Mouse (Mus musculus) kidney, embryonic 16.5 days (tissue): ENCODE results near the gene Prickle2. TPM values are rescaled to one million over a fixed set of nuclear protein-coding genes. Genes with fewer than 3 reads are reported as not detected.

Source experiments
- ATAC-seq: fragments of 200-750 bp; cut with Nextera tagmentation; 2 replicates; pipeline ENCODE4 v1.8.0; 2017; ENCODE audit warnings: moderate TSS enrichment; ENCODE audit not compliant: low FRiP score, low TSS enrichment
- H3K27ac ChIP-seq: fragments of 300-500 bp; sonication (generic); 2 replicates; pipeline ENCODE4 v1.5.1; 2014; ENCODE audit warnings: low read length
- H3K27me3 ChIP-seq: fragments of 300-500 bp; sonication (generic); 2 replicates; pipeline ENCODE4 v1.6.1; 2014; ENCODE audit warnings: low read length, control low read depth, mixed read lengths; ENCODE audit not compliant: insufficient read depth
- H3K36me3 ChIP-seq: fragments of 300-500 bp; sonication (generic); 2 replicates; pipeline ENCODE4 v1.6.1; 2014; ENCODE audit warnings: low read length, control low read depth, mixed read lengths; ENCODE audit not compliant: insufficient read depth
- H3K4me1 ChIP-seq: fragments of 300-500 bp; sonication (generic); 2 replicates; pipeline ENCODE4 v1.6.1; 2014; ENCODE audit warnings: low read length, control low read depth, mixed read lengths; ENCODE audit not compliant: insufficient read depth
- H3K4me2 ChIP-seq: fragments of 300-500 bp; sonication (generic); replicated peaks from 2 replicates; pipeline ENCODE4 v1.6.1; 2014; ENCODE audit warnings: low read depth, low read length
- H3K4me3 ChIP-seq: fragments of 300-500 bp; sonication (generic); 2 replicates; pipeline ENCODE4 v1.5.1; 2014; ENCODE audit warnings: mild to moderate bottlenecking, low read length
- H3K9ac ChIP-seq: fragments of 300-500 bp; sonication (generic); replicated peaks from 2 replicates; pipeline ENCODE4 v1.6.1; 2014; ENCODE audit warnings: low read length
- H3K9me3 ChIP-seq: fragments of 300-500 bp; sonication (generic); 2 replicates; pipeline ENCODE4 v1.6.1; 2016; ENCODE audit warnings: low read length, control low read depth
- WGBS: fragments of 180-500 bp; shearing (Covaris S2); extraction: QIAGEN DNeasy Blood & Tissue Kit; methylation state at CpG from one replicate; pipeline ENCODE4 v1.1.7; 2014; 5-methylcytosine and 5-hydroxymethylcytosine counted together
- polyA plus RNA-seq: library from polyadenylated mRNA; unstranded; fragments of >200 nt; fragmentation: Nextera tagmentation; extraction: Ambion mirVana; gene quantifications from 2 replicates; pipeline ENCODE4 v1.2.1, GENCODE M21; 2015

Prickle2 gene
- polyA plus RNA-seq, 1 experiment from 2014 or later: 6.5 TPM

DNA sequence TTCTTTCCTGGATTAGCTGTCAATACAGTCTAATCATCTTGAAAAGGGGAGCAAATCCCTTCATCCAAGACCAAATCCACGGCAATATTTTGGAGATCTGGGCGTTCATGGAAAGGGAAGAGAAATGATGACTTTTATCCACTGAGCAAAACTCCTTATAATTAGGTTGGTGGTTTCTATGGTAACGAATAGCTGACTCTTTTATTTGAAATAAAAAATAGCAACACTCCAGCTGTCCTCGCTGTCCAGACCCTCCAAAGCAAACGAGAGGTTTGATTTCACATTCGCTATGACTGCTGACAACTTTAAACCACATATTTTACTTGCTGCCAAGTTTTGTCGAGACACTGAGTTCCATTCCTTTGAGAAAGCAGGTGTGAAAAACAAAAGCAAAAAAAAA, 64.0 kb downstream of the Prickle2 start:
- no peak overlapping the region for H3K4me3 ChIP-seq
- no peaks in the 10 kb centered on the region for H3K4me1 ChIP-seq
- no peaks in the 10 kb centered on the region for H3K9me3 ChIP-seq
- ATAC-seq: no peak
- H3K4me2 ChIP-seq: no peak overlapping the region
- no peak overlapping the region for H3K27ac ChIP-seq
- no peak overlapping the region for H3K9ac ChIP-seq
- WGBS: 66% methylated on average over 7 of the region's 7 CpGs
- no peaks in the 10 kb centered on the region for H3K36me3 ChIP-seq
- H3K27me3 ChIP-seq: no peaks in the 10 kb centered on the region

GRCm38 (mm10) chr6:92640896-92641295, 65.1 kb downstream of the Prickle2 start:
- H3K27me3 ChIP-seq: no peaks in the 10 kb centered on the region
- H3K36me3 ChIP-seq: no peaks in the 10 kb centered on the region
- no peak for ATAC-seq
- H3K9ac ChIP-seq: no peak overlapping the region
- H3K27ac ChIP-seq: no peak overlapping the region
- no peak overlapping the region for H3K4me2 ChIP-seq
- H3K4me3 ChIP-seq: no peak overlapping the region
- WGBS: 92% methylated on average over 2 of the region's 2 CpGs
- no peaks in the 10 kb centered on the region for H3K9me3 ChIP-seq
- H3K4me1 ChIP-seq: no peaks in the 10 kb centered on the region

DNA sequence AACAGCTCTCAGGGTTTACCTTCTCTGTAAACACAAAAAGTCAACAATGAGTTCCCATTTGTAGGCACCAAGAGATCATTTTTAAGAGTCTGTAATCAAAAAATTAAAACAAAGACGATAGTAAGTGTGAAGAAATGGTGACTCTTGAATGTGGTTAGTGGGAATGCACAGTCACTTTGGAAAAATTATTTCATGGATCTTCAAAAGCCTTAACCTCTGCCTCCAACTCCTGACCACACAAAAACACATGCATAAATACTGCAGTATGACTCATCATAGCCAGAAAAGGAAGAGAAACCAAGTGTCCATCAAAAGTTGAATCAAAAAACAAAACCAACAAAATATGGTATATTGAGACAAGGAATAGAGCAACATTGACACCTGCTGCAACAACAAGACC, 69.5 kb downstream of the Prickle2 start:
- Histone ChIP-seq H3K4me1 (0 out of 2 replicates have a peak, but pooled peaks cover 2% of the 10 kb centered on the region), H3K4me2 (no peak overlapping the region), H3K4me3 (no peak overlapping the region), H3K27me3 (no peaks in the 10 kb centered on the region), H3K27ac (no peak overlapping the region), H3K9me3 (no peaks in the 10 kb centered on the region), H3K36me3 (no peaks in the 10 kb centered on the region), H3K9ac (no peak overlapping the region)
- ATAC-seq: no peak
- WGBS: 82% methylated on average over 1 of the region's 1 CpGs

DNA sequence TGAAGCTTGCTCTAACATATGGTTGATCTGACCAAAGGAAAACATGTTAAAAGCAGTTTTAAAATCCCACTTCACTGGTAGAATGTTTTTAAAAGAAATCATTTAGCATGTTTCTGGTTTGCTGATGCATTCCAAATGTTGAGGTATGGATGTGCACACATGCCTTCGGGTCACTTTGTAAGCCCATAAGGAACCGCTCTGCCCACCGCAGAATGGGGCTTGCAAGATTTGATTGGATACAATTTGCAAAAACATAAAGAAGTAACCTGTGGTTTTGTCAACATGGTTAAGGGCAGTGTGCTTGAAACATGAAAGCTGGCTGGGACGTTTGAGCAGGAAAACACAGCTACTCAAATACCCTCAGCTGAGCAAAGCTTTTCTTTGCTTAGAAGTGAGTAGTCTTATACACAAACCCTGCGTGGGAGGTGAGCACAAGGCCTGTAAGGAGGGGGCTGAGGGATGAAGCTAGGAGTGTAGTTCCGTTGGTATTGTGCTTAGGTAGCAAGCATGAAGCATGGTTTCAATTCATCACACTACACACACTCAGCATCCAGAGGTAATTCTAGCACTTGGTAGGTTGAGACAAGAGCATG, 71.0 kb downstream of the Prickle2 start:
- H3K36me3 ChIP-seq: no peaks in the 10 kb centered on the region

GRCm38 (mm10) chr6:92630991-92631390, 75.0 kb downstream of the Prickle2 start:
- ATAC-seq: no peak
- H3K36me3 ChIP-seq: no peaks in the 10 kb centered on the region
- H3K9me3 ChIP-seq: no peaks in the 10 kb centered on the region
- no peaks in the 10 kb centered on the region for H3K27me3 ChIP-seq
- no peak overlapping the region for H3K9ac ChIP-seq
- 93% methylated on average over 2 of the region's 2 CpGs for WGBS
- H3K4me3 ChIP-seq: no peak overlapping the region
- no peak overlapping the region for H3K4me2 ChIP-seq
- H3K27ac ChIP-seq: no peak overlapping the region
- H3K4me1 ChIP-seq: 0 out of 2 replicates have a peak, but pooled peaks cover 5% of the 10 kb centered on the region

More for the DNA sequence above, 71.0 kb downstream of the Prickle2 start:
- H3K4me3 ChIP-seq: no peak overlapping the region
- H3K9ac ChIP-seq: no peak overlapping the region
- H3K9me3 ChIP-seq: no peaks in the 10 kb centered on the region
- H3K27me3 ChIP-seq: no peaks in the 10 kb centered on the region
- no peak for ATAC-seq
- 62% methylated on average over 6 of the region's 6 CpGs for WGBS
- H3K4me2 ChIP-seq: no peak overlapping the region
- H3K4me1 ChIP-seq: 0 out of 2 replicates have a peak, but pooled peaks cover 2% of the 10 kb centered on the region
- no peak overlapping the region for H3K27ac ChIP-seq

- Histone ChIP-seq H3K36me3 (no peaks in the 10 kb centered on the region), H3K4me1 (0 out of 2 replicates have a peak, but pooled peaks cover 2% of the 10 kb centered on the region), H3K4me3 (no peak overlapping the region), H3K27ac (no peak overlapping the region), H3K9me3 (no peaks in the 10 kb centered on the region), H3K4me2 (no peak overlapping the region), H3K27me3 (no peaks in the 10 kb centered on the region), H3K9ac (no peak overlapping the region)
- no peak for ATAC-seq
- 81% methylated on average over 3 of the region's 3 CpGs for WGBS
Measured at GRCm38 (mm10) chr6:92627711-92628110, 78.2 kb downstream of the Prickle2 start.

GRCm38 (mm10) chr6:92627048-92627617, 78.8 kb downstream of the Prickle2 start:
- Histone ChIP-seq H3K27me3 (no peaks in the 10 kb centered on the region), H3K9me3 (no peaks in the 10 kb centered on the region), H3K4me2 (no peak overlapping the region), H3K4me1 (0 out of 2 replicates have a peak, but pooled peaks cover 2% of the 10 kb centered on the region), H3K4me3 (no peak overlapping the region), H3K9ac (no peak overlapping the region), H3K27ac (no peak overlapping the region), H3K36me3 (no peaks in the 10 kb centered on the region)
- 68% methylated on average over 8 of the region's 8 CpGs for WGBS
- ATAC-seq: no peak

- Histone ChIP-seq H3K27me3 (no peaks in the 10 kb centered on the region), H3K4me2 (no peak overlapping the region), H3K9ac (no peak overlapping the region), H3K4me1 (0 out of 2 replicates have a peak, but pooled peaks cover 2% of the 10 kb centered on the region), H3K9me3 (no peaks in the 10 kb centered on the region), H3K36me3 (no peaks in the 10 kb centered on the region), H3K4me3 (no peak overlapping the region), H3K27ac (no peak overlapping the region)
- whole genome bisulfite sequencing: 72% methylated on average over 1 of the region's 1 CpGs
- ATAC-seq: no peak
Measured at GRCm38 (mm10) chr6:92625923-92626322, 80.0 kb downstream of the Prickle2 start.

GRCm38 (mm10) chr6:92624306-92624705, 81.6 kb downstream of the Prickle2 start:
- Histone ChIP-seq H3K4me2 (no peak overlapping the region), H3K27me3 (no peaks in the 10 kb centered on the region), H3K36me3 (no peaks in the 10 kb centered on the region), H3K9ac (no peak overlapping the region), H3K9me3 (no peaks in the 10 kb centered on the region), H3K4me3 (no peak overlapping the region), H3K4me1 (0 out of 2 replicates have a peak, but pooled peaks cover 2% of the 10 kb centered on the region), H3K27ac (no peak overlapping the region)
- WGBS: 67% methylated on average over 6 of the region's 6 CpGs
- ATAC-seq: no peak

- ATAC-seq: no peak
Measured at GRCm38 (mm10) chr6:92617183-92617582, 88.8 kb downstream of the Prickle2 start.

More at GRCm38 (mm10) chr6:92617183-92617582, 88.8 kb downstream of the Prickle2 start:
- H3K27ac ChIP-seq: no peak overlapping the region
- no peak overlapping the region for H3K9ac ChIP-seq
- no peaks in the 10 kb centered on the region for H3K36me3 ChIP-seq
- 69% methylated on average over 2 of the region's 2 CpGs for WGBS
- H3K4me3 ChIP-seq: no peak overlapping the region
- H3K27me3 ChIP-seq: no peaks in the 10 kb centered on the region
- no peaks in the 10 kb centered on the region for H3K9me3 ChIP-seq
- 0 out of 2 replicates have a peak, but pooled peaks cover 5% of the 10 kb centered on the region for H3K4me1 ChIP-seq
- H3K4me2 ChIP-seq: no peak overlapping the region
